Comparison of ENCODE assay signal across 9 mouse cellular contexts in the genomic region with DNA sequence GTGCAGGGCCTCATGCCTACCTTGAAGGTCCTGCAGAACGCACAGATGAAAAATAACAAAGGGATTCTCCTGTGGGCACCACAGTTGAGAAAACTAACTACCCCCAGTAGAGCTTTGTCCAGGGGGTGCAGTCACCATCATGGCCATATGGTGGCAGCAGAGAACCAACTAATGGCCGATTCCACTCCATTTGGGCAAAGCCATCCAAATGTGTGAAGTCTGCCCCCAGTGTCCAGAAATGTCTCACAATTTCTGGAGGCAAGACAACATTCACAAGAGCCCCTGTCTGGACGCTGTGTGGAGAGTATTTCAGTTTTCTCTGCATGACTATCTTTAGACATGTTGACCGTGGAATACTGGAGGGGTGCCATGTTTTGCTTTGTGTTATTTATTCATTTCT. TPM values are rescaled to one million over a fixed set of nuclear protein-coding genes. Genes with fewer than 3 reads are reported as not detected.
A peak's percentile ranks its signal among the peaks of the same experiment; 100 is the strongest.
DNase-seq lines count a peak whose midpoint lies in the region; ATAC-seq and TF ChIP-seq lines count a peak whose summit lies in the region.
"Had no signal": no experiment of that assay in that cellular context is flagged by ENCODE, and none has a peak within 500 bp of the region (broad histone marks: within the 10 kb centered on the region; RNA-seq: fewer than 3 reads in every experiment).

No protein-coding gene starts in this region.

- H3K27ac ChIP-seq in embryonic facial prominence, embryonic 11.5 days (replicated peaks; ENCODE audit: low read depth, low read length), result no peak overlapping the region
- H3K27ac ChIP-seq in heart, adult 2 months, result no peak overlapping the region; the same call in 1 of the 2 replicates
- no peak overlapping the region for H3K27ac ChIP-seq in kidney, embryonic 16.5 days (ENCODE audit: low read length)
- H3K27ac ChIP-seq in liver, adult 2 months (replicated peaks; ENCODE audit: insufficient read depth, low read depth, low read length), result no peak overlapping the region
- H3K27ac ChIP-seq: embryonic facial prominence, embryonic 13.5 days had no signal

- ATAC-seq in embryonic facial prominence, embryonic 11.5 days (replicated peaks; ENCODE audit: insufficient number of reproducible peaks, low FRiP score, low TSS enrichment, low read depth), result peak; percentile 54
- peak; percentile 40; the same call in 1 of the 2 replicates for ATAC-seq in kidney, embryonic 16.5 days (ENCODE audit: low FRiP score, low TSS enrichment)

- H3K9me3 ChIP-seq in embryonic facial prominence, embryonic 11.5 days (replicated peaks; ENCODE audit: control insufficient read depth, low read length), result no peaks in the 10 kb centered on the region
- H3K9me3 ChIP-seq in kidney, embryonic 16.5 days (ENCODE audit: low read length), result no peaks in the 10 kb centered on the region
- H3K9me3 ChIP-seq: embryonic facial prominence, embryonic 13.5 days had no signal

- TF ChIP-seq CTCF in heart, adult 2 months (IDR thresholded peaks at IDR 0.05), result peak; percentile 96
- peak; percentile 83 for TF ChIP-seq CTCF in liver, adult 2 months (IDR thresholded peaks at IDR 0.05; ENCODE audit: low read depth, low read length)

- peak; percentile 97 for TF ChIP-seq EP300 in heart, adult 2 months (IDR thresholded peaks at IDR 0.05; ENCODE audit: insufficient read depth, low read depth, low read length)

- H3K4me1 ChIP-seq in embryonic facial prominence, embryonic 11.5 days (ENCODE audit: control insufficient read depth, insufficient read depth, low read length), result no peaks in the 10 kb centered on the region; the same call in 1 of the 2 replicates
- peaks cover 4% of the 10 kb centered on the region for H3K4me1 ChIP-seq in heart, adult 2 months (ENCODE audit: control insufficient read depth, insufficient read depth, low read length)
- H3K4me1 ChIP-seq in kidney, embryonic 16.5 days (ENCODE audit: insufficient read depth, low read length), result peaks cover 54% of the 10 kb centered on the region
- H3K4me1 ChIP-seq in liver, adult 2 months (ENCODE audit: control insufficient read depth, insufficient read depth, low read length), result peaks cover 4% of the 10 kb centered on the region; the same call in 1 of the 2 replicates

- H3K9ac ChIP-seq in embryonic facial prominence, embryonic 11.5 days (replicated peaks; ENCODE audit: low read length), result no peak overlapping the region
- no peak overlapping the region for H3K9ac ChIP-seq in heart, adult 2 months (ENCODE audit: low read depth, low read length)
- H3K9ac ChIP-seq in kidney, embryonic 16.5 days (replicated peaks; ENCODE audit: low read length), result no peak overlapping the region
- H3K9ac ChIP-seq in liver, adult 2 months (ENCODE audit: low read depth, low read length), result no peak overlapping the region
- H3K9ac ChIP-seq: embryonic facial prominence, embryonic 13.5 days had no signal

- H3K27me3 ChIP-seq in embryonic facial prominence, embryonic 11.5 days (ENCODE audit: control insufficient read depth, insufficient read depth, low read length), result peaks cover 3% of the 10 kb centered on the region
- no peaks in the 10 kb centered on the region for H3K27me3 ChIP-seq in heart, adult 2 months (ENCODE audit: control insufficient read depth, insufficient read depth, low read length)
- peaks cover 9% of the 10 kb centered on the region for H3K27me3 ChIP-seq in kidney, embryonic 16.5 days (ENCODE audit: insufficient read depth, low read length)
- no peaks in the 10 kb centered on the region for H3K27me3 ChIP-seq in liver, adult 2 months (ENCODE audit: control insufficient read depth, insufficient read depth, low read length)

- H3K79me2 ChIP-seq in heart, adult 2 months (replicated peaks; ENCODE audit: control insufficient read depth, insufficient read depth, low read length), result no peaks in the 10 kb centered on the region
- H3K79me2 ChIP-seq in liver, adult 2 months (ENCODE audit: control insufficient read depth, insufficient read depth, low read length), result no peaks in the 10 kb centered on the region

- H3K4me2 ChIP-seq in embryonic facial prominence, embryonic 11.5 days (ENCODE audit: low read depth, low read length), result no peak overlapping the region
- H3K4me2 ChIP-seq in kidney, embryonic 16.5 days (replicated peaks; ENCODE audit: low read depth, low read length), result no peak overlapping the region
- H3K4me2 ChIP-seq: embryonic facial prominence, embryonic 13.5 days had no signal

- H3K36me3 ChIP-seq in embryonic facial prominence, embryonic 11.5 days (replicated peaks; ENCODE audit: control insufficient read depth, insufficient read depth, low read depth, low read length), result no peaks in the 10 kb centered on the region
- H3K36me3 ChIP-seq in heart, adult 2 months (ENCODE audit: control insufficient read depth, insufficient read depth, low read length), result no peaks in the 10 kb centered on the region
- H3K36me3 ChIP-seq in kidney, embryonic 16.5 days (ENCODE audit: insufficient read depth, low read length), result no peaks in the 10 kb centered on the region
- peaks cover 6% of the 10 kb centered on the region; the same call in 1 of the 2 replicates for H3K36me3 ChIP-seq in liver, adult 2 months (ENCODE audit: control insufficient read depth, insufficient read depth, low read length)

- WGBS in embryonic facial prominence, embryonic 11.5 days, result 10% methylated on average over 4 of the region's 4 CpGs
- under 1% methylated on average over 4 of the region's 4 CpGs for WGBS in heart, adult 2 months
- 6% methylated on average over 4 of the region's 4 CpGs for WGBS in kidney, embryonic 16.5 days
- WGBS in liver, adult 2 months, result 3% methylated on average over 4 of the region's 4 CpGs

- no peak for TF ChIP-seq POLR2A in heart, adult 2 months (IDR thresholded peaks at IDR 0.05; ENCODE audit: insufficient read depth, low read depth, low read length)
- TF ChIP-seq POLR2A in liver, adult 2 months (IDR thresholded peaks at IDR 0.05; ENCODE audit: extremely low read depth, insufficient read depth, low read length), result no peak

- no peak overlapping the region for H3K4me3 ChIP-seq in embryonic facial prominence, embryonic 11.5 days (ENCODE audit: low read depth, low read length)
- no peak overlapping the region for H3K4me3 ChIP-seq in heart, adult 2 months
- no peak overlapping the region for H3K4me3 ChIP-seq in kidney, embryonic 16.5 days (ENCODE audit: low read length)
- H3K4me3 ChIP-seq in liver, adult 2 months (ENCODE audit: insufficient read depth, low read depth, low read length), result no peak overlapping the region
- H3K4me3 ChIP-seq: embryonic facial prominence, embryonic 13.5 days had no signal

- DNase-seq in B cell, adult 2 months, result peak; percentile 92 to 94
- DNase-seq in adrenal gland, postnatal 14 days, result peak; percentile 92
- peak; percentile 94 for DNase-seq in embryonic facial prominence, embryonic 11.5 days (ENCODE audit: low spot score)
- DNase-seq in heart, adult 2 months, result peak; percentile 86 to 92
- DNase-seq in liver, adult 2 months (ENCODE audit: extremely low read depth, low read depth, low spot score), result peak; percentile 52
- DNase-seq in naive thymus-derived CD4-positive, alpha-beta T cell, adult 2 months (ENCODE audit: low read depth), result peak; percentile 91
- peak; percentile 87 to 95 for DNase-seq in spleen, postnatal 4 days (ENCODE audit: low spot score in 2 of 2)

- intact Hi-C loops in heart, adult 2 months (cut with DNase I), result loop anchor here (1.0 to 5.0 kb wide), 4 partner anchors 58 to 164 kb away; a partner anchor contains a TSS

RNA-seq across cellular contexts. Expression of a gene that starts 1.9 kb away (rescaled TPM):
- 5.0 and 8.7 TPM in 2 replicates for total RNA-seq in adrenal gland, postnatal 14 days (2021)
- polyA plus RNA-seq in embryonic facial prominence, embryonic 11.5 days (2014; fragmentation: Nextera tagmentation; extraction: Ambion mirVana), result 0.49 and 0.79 TPM in 2 replicates
- 1 to 10 TPM; 3.1 to 3.3 TPM for total RNA-seq in heart, adult 2 months (2021)
- polyA plus RNA-seq in heart, adult 2 months (2012; rRNA removed), result 11.3 and 12.5 TPM in 2 replicates
- 2.1 and 2.8 TPM in 2 replicates for polyA plus RNA-seq in kidney, embryonic 16.5 days (2015; fragmentation: Nextera tagmentation; extraction: Ambion mirVana)
- 0.18 and 0.27 TPM in 2 replicates for total RNA-seq in liver, adult 2 months (2014; rRNA removed)
- 0.70 and 1.2 TPM in 2 replicates for polyA plus RNA-seq in liver, adult 2 months (2012; rRNA removed)

RNA-seq across cellular contexts. Expression of a gene that starts 16.8 kb away (rescaled TPM):
- 12.3 and 14.0 TPM in 2 replicates for total RNA-seq in adrenal gland, postnatal 14 days (2021)
- 11.5 and 12.5 TPM in 2 replicates for polyA plus RNA-seq in embryonic facial prominence, embryonic 11.5 days (2014; fragmentation: Nextera tagmentation; extraction: Ambion mirVana)
- total RNA-seq in heart, adult 2 months (2021), result 10 to 100 TPM; 11.0 to 11.2 TPM
- 15.1 and 16.0 TPM in 2 replicates for polyA plus RNA-seq in heart, adult 2 months (2012; rRNA removed)
- polyA plus RNA-seq in kidney, embryonic 16.5 days (2015; fragmentation: Nextera tagmentation; extraction: Ambion mirVana), result 12.9 and 13.6 TPM in 2 replicates
- total RNA-seq in liver, adult 2 months (2014; rRNA removed), result 9.2 and 12.4 TPM in 2 replicates
- 29.2 and 29.6 TPM in 2 replicates for polyA plus RNA-seq in liver, adult 2 months (2012; rRNA removed)

RNA-seq across cellular contexts. Expression of a gene that starts 23.5 kb away (rescaled TPM):
- not detected in 2 replicates for total RNA-seq in adrenal gland, postnatal 14 days (2021)
- not detected in 2 replicates for polyA plus RNA-seq in embryonic facial prominence, embryonic 11.5 days (2014; fragmentation: Nextera tagmentation; extraction: Ambion mirVana)
- not detected for total RNA-seq in heart, adult 2 months (2021)
- polyA plus RNA-seq in heart, adult 2 months (2012; rRNA removed), result 0.09 and 0.14 TPM in 2 replicates
- not detected in 2 replicates for polyA plus RNA-seq in kidney, embryonic 16.5 days (2015; fragmentation: Nextera tagmentation; extraction: Ambion mirVana)
- total RNA-seq in liver, adult 2 months (2014; rRNA removed), result not detected in 2 replicates
- polyA plus RNA-seq in liver, adult 2 months (2012; rRNA removed), result not detected in 2 replicates
- polyA plus RNA-seq: embryonic facial prominence, embryonic 13.5 days had no signal

RNA-seq across cellular contexts. Expression of a gene that starts 30.7 kb away (rescaled TPM):
- total RNA-seq in adrenal gland, postnatal 14 days (2021), result 1.3 and 2.3 TPM in 2 replicates
- polyA plus RNA-seq in embryonic facial prominence, embryonic 11.5 days (2014; fragmentation: Nextera tagmentation; extraction: Ambion mirVana), result 3.5 and 4.3 TPM in 2 replicates
- not detected for total RNA-seq in heart, adult 2 months (2021)
- 0.02 and 0.06 TPM in 2 replicates for polyA plus RNA-seq in heart, adult 2 months (2012; rRNA removed)
- 2.0 and 2.2 TPM in 2 replicates for polyA plus RNA-seq in kidney, embryonic 16.5 days (2015; fragmentation: Nextera tagmentation; extraction: Ambion mirVana)
- total RNA-seq in liver, adult 2 months (2014; rRNA removed), result 0.07 TPM in 1 of 2 replicates, not detected in the other
- polyA plus RNA-seq in liver, adult 2 months (2012; rRNA removed), result not detected in 2 replicates

RNA-seq across cellular contexts. Expression of a gene that starts 31.7 kb away (rescaled TPM):
- 49.8 and 61.4 TPM in 2 replicates for total RNA-seq in adrenal gland, postnatal 14 days (2021)
- polyA plus RNA-seq in embryonic facial prominence, embryonic 11.5 days (2014; fragmentation: Nextera tagmentation; extraction: Ambion mirVana), result 96.7 and 101 TPM in 2 replicates
- total RNA-seq in heart, adult 2 months (2021), result 10 to 100 TPM; 29.8 to 31.2 TPM
- 8.3 and 18.1 TPM in 2 replicates for polyA plus RNA-seq in heart, adult 2 months (2012; rRNA removed)
- polyA plus RNA-seq in kidney, embryonic 16.5 days (2015; fragmentation: Nextera tagmentation; extraction: Ambion mirVana), result 71.5 and 83.7 TPM in 2 replicates
- 31.8 and 34.4 TPM in 2 replicates for total RNA-seq in liver, adult 2 months (2014; rRNA removed)
- polyA plus RNA-seq in liver, adult 2 months (2012; rRNA removed), result 8.3 and 9.9 TPM in 2 replicates
